In genomic region chr5:113219876-113220275, GRCm38 (mm10) we compare ENCODE assay signal across 10 mouse cellular contexts. TPM values are rescaled to one million over a fixed set of nuclear protein-coding genes. Genes with fewer than 3 reads are reported as not detected.
A peak's percentile ranks its signal among the peaks of the same experiment; 100 is the strongest.
DNase-seq lines count a peak whose midpoint lies in the region; ATAC-seq and TF ChIP-seq lines count a peak whose summit lies in the region.
"Had no signal": no experiment of that assay in that cellular context is flagged by ENCODE, and none has a peak within 500 bp of the region (broad histone marks: within the 10 kb centered on the region; RNA-seq: fewer than 3 reads in every experiment).

No protein-coding gene starts in this region.

- 52% methylated on average over 7 of the region's 7 CpGs for WGBS in lung, embryonic 15.5 days
- WGBS in kidney, postnatal 0 days = 39% methylated on average over 7 of the region's 7 CpGs
- WGBS in small intestine, adult 2 months = 22% methylated on average over 7 of the region's 7 CpGs

- TF ChIP-seq POLR2A in small intestine, adult 2 months (IDR thresholded peaks at IDR 0.05; ENCODE audit: low read depth, low read length) = no peak

- ATAC-seq in lung, embryonic 15.5 days (ENCODE audit: borderline replicate concordance, extremely low read depth, low FRiP score, low TSS enrichment) = no peak
- ATAC-seq in kidney, postnatal 0 days (replicated peaks; ENCODE audit: low FRiP score, low read depth) = peak; percentile 11; the same call in 1 of the 2 replicates

- H3K4me1 ChIP-seq in lung, embryonic 15.5 days = peaks cover 22% of the 10 kb centered on the region; the same call in 1 of the 2 replicates
- H3K4me1 ChIP-seq in kidney, postnatal 0 days (replicated peaks; ENCODE audit: insufficient read depth, low read length) = peaks cover 17% of the 10 kb centered on the region; the same call in 1 of the 2 replicates
- H3K4me1 ChIP-seq in small intestine, adult 2 months (ENCODE audit: control insufficient read depth, insufficient read depth, insufficient read length, low read length) = peaks cover 20% of the 10 kb centered on the region

- peaks cover 11% of the 10 kb centered on the region; the same call in 1 of the 2 replicates for H3K27me3 ChIP-seq in lung, embryonic 15.5 days
- no peaks in the 10 kb centered on the region for H3K27me3 ChIP-seq in kidney, postnatal 0 days (ENCODE audit: insufficient read depth, low read length)
- H3K27me3 ChIP-seq in small intestine, adult 2 months (ENCODE audit: control insufficient read depth, insufficient read depth, low read length) = no peaks in the 10 kb centered on the region

- peak overlapping the region; percentile 95 for H3K4me2 ChIP-seq in lung, embryonic 15.5 days
- peak overlapping the region; percentile 98 for H3K4me2 ChIP-seq in kidney, postnatal 0 days (ENCODE audit: low read length)

- no peak overlapping the region; the same call in 1 of the 2 replicates for H3K9ac ChIP-seq in lung, embryonic 15.5 days
- H3K9ac ChIP-seq in kidney, postnatal 0 days (ENCODE audit: low read depth, low read length) = peak overlapping the region; percentile 82; the same call in 1 of the 2 replicates

- no peak for DNase-seq in gastrocnemius, adult 2 months
- DNase-seq in gastrocnemius, postnatal 25 days = no peak
- DNase-seq in lung, postnatal 14 days = no peak
- no peak for DNase-seq in kidney, postnatal 0 days (ENCODE audit: low spot score)
- no peak for DNase-seq in layer of hippocampus, postnatal 25 days (ENCODE audit: extremely low spot score in 1 of 2, low spot score in 1 of 2)
- DNase-seq in spleen, postnatal 10 days (ENCODE audit: low spot score in 2 of 2) = no peak

- TF ChIP-seq CTCF in gastrocnemius, adult 2 months (IDR thresholded peaks at IDR 0.05) = no peak
- TF ChIP-seq CTCF in kidney, postnatal 0 days (IDR thresholded peaks at IDR 0.05; ENCODE audit: low read depth) = no peak
- no peak for TF ChIP-seq CTCF in small intestine, adult 2 months (IDR thresholded peaks at IDR 0.05; ENCODE audit: extremely low read depth, insufficient read length, insufficient replicate concordance, low read depth, low read length)

- no peaks in the 10 kb centered on the region for H3K36me3 ChIP-seq in lung, embryonic 15.5 days
- no peaks in the 10 kb centered on the region for H3K36me3 ChIP-seq in kidney, postnatal 0 days (ENCODE audit: insufficient read depth, low read length)
- no peaks in the 10 kb centered on the region; the same call in 1 of the 2 replicates for H3K36me3 ChIP-seq in small intestine, adult 2 months (ENCODE audit: control insufficient read depth, insufficient read depth, low read length)

- H3K4me3 ChIP-seq in gastrocnemius, adult 2 months = peak overlapping the region; percentile 91
- peak overlapping the region; percentile 78; the same call in 1 of the 2 replicates for H3K4me3 ChIP-seq in lung, embryonic 15.5 days
- H3K4me3 ChIP-seq in kidney, postnatal 0 days (replicated peaks; ENCODE audit: low read depth, low read length) = peak overlapping the region; percentile 74; the same call in 1 of the 2 replicates
- peak overlapping the region; percentile 90 for H3K4me3 ChIP-seq in small intestine, adult 2 months (ENCODE audit: low read depth, low read length)

- no peaks in the 10 kb centered on the region for H3K9me3 ChIP-seq in lung, embryonic 15.5 days
- H3K9me3 ChIP-seq in kidney, postnatal 0 days (replicated peaks; ENCODE audit: low read length) = no peaks in the 10 kb centered on the region

- intact Hi-C loops in gastrocnemius, adult 2 months (cut with DNase I) = no loop called here

- peak overlapping the region; percentile 88 for H3K27ac ChIP-seq in gastrocnemius, adult 2 months
- no peak overlapping the region for H3K27ac ChIP-seq in lung, embryonic 15.5 days
- 0 out of 2 replicates have a peak overlapping the region, but pooled peaks have one; percentile 9 for H3K27ac ChIP-seq in kidney, postnatal 0 days
- H3K27ac ChIP-seq in small intestine, adult 2 months (ENCODE audit: insufficient read depth, low read depth, low read length) = peak overlapping the region; percentile 98

RNA-seq across cellular contexts. Expression of gene 2900026A02Rik, which starts 1.2 kb away (rescaled TPM):
- total RNA-seq in gastrocnemius, adult 2 months (2021) = 10 to 100 TPM; 19.6 to 24.6 TPM
- 10 to 100 TPM; 25.7 to 28.0 TPM for total RNA-seq in gastrocnemius, postnatal 25 days (2021)
- polyA plus RNA-seq in lung, embryonic 15.5 days (2015; fragmentation: Nextera tagmentation; extraction: Ambion mirVana) = 10.8 and 11.9 TPM in 2 replicates
- polyA plus RNA-seq in kidney, postnatal 0 days (2015; fragmentation: Nextera tagmentation; extraction: Ambion mirVana) = 4.8 and 5.0 TPM in 2 replicates
- 24.2 and 70.8 TPM in 2 replicates for polyA plus RNA-seq in small intestine, adult 2 months (2012; rRNA removed)
- 10 to 100 TPM; 61.2 to 64.5 TPM for total RNA-seq in layer of hippocampus, postnatal 25 days (2021)

RNA-seq across cellular contexts. Expression of gene Tmem211, which starts 6.8 kb away (rescaled TPM):
- total RNA-seq in gastrocnemius, adult 2 months (2021) = not detected
- not detected for total RNA-seq in gastrocnemius, postnatal 25 days (2021)
- not detected in 2 replicates for polyA plus RNA-seq in lung, embryonic 15.5 days (2015; fragmentation: Nextera tagmentation; extraction: Ambion mirVana)
- polyA plus RNA-seq in kidney, postnatal 0 days (2015; fragmentation: Nextera tagmentation; extraction: Ambion mirVana) = 0.12 and 0.22 TPM in 2 replicates
- not detected in 2 replicates for polyA plus RNA-seq in small intestine, adult 2 months (2012; rRNA removed)
- total RNA-seq in layer of hippocampus, postnatal 25 days (2021) = not detected
- total RNA-seq: layer of hippocampus, adult 18-20 months; monocyte, adult 5-6 weeks had no signal
